Mouse (Mus musculus): ENCODE measurements around the gene Apba2.

The Apba2 gene

DNA sequence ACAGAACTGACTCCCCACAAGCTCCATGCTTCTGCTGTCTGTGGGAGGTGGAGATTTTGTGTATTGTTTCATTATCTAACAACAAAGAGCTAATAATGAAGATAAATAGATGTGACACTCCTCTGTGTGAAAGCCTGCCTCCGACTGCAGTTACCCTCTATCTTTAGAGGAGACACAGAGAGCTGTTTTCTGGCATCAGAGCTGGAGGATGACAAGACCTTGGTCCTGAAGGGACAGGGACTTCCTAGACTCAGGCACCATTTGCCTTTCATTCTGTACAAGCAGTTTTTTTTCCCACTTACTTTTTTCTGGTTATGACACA is 20.9 kb downstream of the Apba2 start:
- DNase-seq (ENCODE audit: extremely low read depth, low read depth, low spot score): no peak

DNA sequence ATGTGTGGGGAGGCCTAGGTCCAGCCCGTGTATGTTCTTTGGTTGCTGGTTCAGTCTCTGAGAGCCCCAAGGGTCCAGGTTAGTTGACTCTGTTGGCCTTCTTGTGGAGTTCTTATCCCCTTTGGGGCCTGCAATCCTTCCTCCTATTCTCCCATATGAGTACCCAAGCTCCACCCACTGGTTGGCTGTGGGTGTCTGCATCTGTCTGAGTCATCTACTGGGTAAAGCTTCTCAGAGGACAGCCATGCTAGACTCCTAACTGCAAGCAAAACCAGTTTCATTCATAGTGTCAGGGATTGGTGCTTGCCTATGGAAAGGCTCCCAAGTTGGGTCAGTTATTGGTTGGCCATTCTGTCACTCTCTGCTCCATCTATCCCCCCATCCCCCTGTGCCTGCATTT is 29.8 kb downstream of the Apba2 start:
- no peak for DNase-seq (ENCODE audit: extremely low read depth, low read depth, low spot score)

DNA sequence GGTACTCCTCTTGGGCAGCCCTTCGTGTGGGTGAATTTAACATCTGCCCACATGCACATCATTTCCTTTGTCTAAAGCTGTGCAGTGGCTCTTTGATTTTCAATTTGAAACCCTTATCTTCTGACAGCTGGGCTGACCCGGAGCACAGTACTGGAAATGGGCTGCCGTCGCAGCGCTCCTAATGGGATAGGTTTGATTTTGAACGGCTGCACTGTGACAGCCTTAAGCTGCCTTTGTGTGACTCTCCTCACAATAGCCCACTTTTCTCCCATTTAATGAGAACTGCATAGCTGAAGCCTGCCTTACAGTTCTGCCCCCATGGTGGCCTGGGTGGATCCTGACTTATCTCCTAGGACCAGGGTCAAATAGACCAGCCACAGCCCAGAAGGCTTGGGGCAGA is 31.9 kb downstream of the Apba2 start:
- no peak for DNase-seq (ENCODE audit: extremely low read depth, low read depth, low spot score)

DNA sequence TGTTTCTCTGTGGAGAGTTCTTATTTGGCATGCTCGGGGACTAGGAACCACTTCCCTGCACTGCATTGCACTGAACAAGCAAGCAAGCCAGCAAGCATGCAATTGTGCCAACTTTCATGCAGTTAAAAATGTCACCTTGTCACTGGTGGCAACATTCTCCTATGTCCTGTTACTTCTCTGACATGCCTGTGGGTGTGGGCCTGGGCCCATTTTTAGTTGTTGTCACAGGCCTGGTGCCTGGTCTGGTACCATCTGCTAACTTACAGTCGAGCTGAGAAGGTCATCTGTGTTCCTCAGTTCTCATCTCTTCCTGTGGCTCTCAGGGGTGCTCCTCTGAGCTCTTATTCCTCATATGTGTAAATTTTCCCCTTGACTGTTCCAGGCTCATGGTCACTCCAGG is 33.8 kb downstream of the Apba2 start:
- DNase-seq (ENCODE audit: extremely low read depth, low read depth, low spot score): no peak

DNA sequence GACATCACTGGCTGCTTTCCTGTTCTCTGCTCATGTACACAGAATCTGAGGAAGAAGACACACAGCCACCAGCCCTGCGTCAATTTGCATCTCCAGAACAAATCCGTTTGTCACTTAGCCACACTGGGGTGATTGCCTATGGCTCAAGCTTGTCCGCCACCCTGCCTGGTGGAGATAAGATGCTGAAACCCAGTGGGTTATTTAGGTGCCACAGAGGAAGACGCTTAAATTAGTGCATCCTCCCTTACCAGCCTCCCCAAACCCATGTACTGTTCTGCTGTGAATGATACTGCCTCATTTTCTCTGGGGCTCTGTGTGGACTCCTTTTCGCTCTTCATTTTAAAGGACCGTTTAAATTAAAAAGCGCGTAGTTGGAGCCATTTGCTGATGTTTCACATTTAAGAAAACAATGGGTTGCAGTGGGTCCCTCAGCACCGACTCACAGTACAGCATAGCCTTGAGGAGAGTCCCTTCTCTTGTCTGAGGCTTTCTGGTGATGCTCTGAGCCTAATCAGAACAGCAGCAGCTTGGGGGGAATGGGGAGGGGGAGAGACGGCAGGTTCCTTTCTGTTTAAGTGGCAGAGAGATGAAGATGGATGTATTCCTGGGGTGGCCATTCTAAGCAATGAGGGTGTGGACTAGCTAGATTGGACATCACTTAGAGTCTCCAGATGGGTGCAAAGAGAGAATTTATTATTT is 38.1 kb downstream of the Apba2 start:
- DNase-seq (ENCODE audit: extremely low read depth, low read depth, low spot score): no peak

DNA sequence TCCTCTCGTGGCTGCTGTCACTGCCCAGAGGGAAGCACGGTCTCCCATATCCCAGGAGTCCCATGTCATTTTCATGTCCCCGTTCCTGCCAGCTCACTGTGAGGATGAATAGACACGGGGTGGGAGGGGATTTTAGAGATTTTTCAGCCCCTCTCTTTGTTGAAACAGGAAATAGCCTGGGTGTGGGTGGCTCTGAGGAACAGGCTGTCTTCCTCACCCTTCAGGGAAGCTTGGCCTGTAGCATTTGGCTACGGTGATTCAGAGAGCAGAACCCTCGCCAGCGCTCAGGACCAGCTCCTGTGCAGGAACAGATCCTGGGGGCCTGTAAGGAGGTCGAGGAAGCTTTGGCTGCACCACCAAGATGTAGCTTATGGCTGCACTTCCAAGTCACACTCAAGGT is 45.3 kb downstream of the Apba2 start:
- DNase-seq (ENCODE audit: extremely low read depth, low read depth, low spot score): no peak

DNA sequence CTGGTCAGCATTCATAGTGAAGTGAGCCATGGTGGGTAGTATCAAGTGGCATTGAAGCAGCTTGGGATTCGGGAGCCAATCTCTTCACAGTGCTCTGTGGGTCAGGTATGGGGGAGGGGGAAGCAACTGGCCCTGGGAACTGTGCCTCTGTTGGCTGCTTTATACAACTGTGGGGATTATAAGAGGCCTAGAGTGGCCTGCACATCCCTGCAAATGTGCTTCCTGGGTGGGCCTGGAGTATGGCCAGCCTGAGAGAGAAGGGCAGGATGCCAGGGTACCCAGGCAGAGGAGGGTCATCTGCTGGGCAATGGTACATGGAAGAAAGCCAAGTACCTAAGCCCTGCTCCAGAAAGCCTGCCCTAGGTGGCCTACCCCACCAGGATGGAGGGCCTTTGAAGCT is 49.4 kb downstream of the Apba2 start:
- no peak for DNase-seq (ENCODE audit: extremely low read depth, low read depth, low spot score)

DNA sequence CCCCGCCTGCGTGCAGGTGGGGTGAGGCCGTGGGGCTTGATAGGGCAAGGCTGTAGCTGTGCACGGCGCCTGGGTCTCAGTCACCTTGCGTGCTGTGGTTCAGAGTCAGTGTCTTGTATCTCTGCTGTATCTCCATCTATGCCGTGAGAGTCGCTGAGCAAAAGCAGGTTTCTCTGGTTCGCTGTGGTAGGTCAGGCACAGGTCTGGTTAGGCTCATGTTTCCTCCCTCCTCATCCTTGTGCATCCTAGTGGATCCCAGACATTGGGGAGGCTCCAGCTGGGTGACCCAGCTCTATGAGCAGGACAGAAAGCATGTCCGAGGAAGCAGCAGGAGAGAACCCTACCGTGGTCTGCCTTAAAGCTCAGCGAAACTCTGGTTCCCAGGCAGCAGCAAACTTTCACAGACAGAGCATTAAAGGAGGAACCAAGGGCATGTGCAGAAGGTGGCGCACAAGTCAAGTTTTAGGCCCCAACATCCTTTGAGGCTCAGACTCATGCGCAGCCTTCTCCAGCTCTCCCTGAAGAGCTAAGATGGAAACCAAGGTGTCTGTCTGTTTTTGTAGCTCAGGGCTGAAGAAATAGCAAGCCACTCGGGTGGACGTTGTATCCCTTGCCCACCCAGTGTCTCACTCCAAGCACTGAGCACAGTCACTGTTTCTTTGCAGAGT is 51.2 kb downstream of the Apba2 start:
- DNase-seq (ENCODE audit: extremely low read depth, low read depth, low spot score): no peak

DNA sequence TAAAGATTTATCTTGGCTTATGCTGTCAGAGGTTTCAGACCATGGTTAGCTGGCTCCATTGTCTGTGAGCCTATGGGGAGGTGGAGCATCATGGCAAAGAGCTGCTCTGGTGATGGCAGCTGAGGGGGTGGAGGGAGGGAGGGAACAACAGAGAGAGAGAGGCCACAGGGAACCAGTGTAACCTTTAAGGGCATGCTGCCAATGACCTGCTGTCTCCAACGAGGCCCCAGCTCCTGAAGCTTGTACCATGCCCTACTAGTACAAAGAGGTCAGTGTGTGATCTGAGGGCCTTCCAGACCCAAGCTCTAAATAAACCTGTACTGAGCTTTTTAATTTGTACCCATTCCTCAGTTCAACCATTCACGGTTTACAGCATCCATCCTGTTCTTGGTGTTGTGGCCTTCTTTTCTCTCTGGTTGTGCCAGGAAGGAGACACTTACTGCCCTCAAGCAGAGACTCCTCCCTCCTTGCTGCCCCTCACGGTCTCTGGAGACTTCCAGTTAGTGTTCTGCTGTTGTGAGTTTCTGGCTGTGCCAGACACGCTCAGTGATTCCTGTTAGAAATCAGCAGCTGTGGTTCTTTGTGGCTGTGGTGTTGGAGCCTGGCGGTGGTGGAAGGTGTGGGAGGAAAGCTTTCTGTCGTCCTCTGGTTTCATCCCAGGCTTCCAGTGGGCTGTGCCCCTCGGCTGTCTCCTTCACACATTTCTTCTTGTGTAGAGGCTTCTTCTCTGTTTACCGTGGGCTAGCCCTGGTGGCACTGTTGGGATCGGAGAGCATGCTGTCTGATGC is 60.4 kb downstream of the Apba2 start:
- no peak for DNase-seq (ENCODE audit: extremely low read depth, low read depth, low spot score)

DNA sequence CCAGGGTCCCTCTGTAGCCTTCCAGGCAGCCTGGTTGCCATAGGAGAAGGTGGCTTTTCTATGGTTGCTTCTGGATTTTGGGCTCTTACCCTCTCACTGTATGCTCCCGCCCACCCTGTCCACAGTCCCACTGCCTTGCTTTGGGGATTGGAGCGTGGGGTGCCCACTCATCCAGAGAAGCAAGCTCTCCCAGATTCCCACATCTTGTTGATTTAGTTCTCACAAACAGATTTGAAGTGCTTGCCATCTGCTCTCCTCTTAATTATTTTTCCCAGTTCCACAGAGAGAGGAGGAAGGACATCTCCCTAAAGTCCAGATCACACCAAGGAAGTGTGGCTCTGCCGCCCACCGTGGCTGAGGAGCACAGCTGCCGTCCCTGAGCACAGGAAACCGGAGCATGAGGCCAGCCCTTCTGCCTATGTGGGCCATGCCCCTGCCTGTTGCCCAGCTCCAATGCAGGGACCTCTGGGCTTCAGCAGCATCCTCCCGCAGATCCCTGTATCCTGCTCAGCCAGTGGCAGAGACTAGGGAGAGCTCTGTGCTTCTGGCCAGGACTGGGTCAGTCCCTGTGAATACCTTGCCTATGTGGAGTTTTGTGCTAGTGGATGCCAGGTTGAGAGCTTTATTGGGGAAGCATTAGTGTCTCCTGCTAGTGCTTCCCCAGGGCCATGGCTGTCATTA is 63.5 kb downstream of the Apba2 start:
- DNase-seq (ENCODE audit: extremely low read depth, low read depth, low spot score): no peak

DNA sequence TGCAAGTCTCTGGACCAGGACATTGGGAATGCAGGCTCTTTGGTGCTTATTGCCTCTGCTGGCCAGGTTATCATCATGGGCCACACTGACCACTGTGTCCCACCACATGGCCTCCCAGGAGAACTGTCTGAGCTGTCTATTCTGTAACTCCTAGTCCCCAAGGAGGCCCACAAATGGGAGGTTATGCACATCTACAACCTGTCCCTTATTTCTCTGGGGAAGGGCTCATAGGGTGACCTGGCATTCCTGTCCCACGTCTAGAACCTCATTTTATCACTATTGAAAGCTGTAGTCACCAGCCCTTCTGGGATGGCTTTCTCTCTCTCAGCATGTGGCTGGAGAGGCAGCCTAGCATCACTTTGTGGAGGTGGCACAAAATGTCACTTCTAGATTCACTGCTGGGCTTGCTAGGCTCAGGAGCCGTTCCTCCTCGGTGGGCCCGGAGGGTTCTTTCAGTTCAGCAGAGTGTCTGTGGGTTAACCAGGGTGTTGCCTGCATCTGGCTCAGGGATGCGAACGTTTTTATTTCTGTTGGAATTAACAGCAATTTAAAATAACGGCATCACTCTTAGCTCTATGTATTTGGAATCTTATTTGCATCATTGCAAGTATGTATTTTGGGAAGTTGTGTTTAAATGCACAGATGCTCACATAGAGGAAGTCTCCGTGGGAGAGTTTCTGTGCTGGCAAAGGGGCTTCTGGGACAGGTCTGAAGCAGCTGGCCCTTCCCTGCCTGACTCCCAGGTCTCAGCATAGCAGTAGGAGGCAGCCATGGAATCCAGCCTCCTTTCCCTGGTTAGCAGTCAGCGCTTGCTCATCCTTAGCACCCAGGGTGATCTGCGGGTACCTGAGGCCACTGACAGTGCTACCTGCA is 65.1 kb downstream of the Apba2 start:
- no peak for DNase-seq (ENCODE audit: extremely low read depth, low read depth, low spot score)

DNA sequence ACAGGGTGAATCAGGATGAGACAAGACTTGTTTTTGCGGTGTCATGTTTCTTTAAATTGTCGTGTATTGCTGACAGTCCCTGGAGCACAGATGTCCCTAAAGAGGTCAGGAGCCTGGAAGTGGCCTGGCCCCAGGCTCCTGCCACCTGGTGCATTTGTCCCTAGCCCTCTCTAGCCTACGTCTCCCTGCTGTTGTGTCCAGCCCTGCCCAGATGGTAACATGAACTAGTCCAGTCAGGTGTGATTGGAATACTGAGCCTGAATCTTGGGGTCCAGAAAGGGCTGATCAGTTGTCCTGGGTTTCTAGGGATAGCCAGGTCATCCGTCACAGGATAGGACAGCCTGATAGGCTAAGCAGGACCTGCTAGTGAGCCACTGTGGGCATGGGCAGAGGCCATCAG is 67.2 kb downstream of the Apba2 start:
- DNase-seq (ENCODE audit: extremely low read depth, low read depth, low spot score): no peak

DNA sequence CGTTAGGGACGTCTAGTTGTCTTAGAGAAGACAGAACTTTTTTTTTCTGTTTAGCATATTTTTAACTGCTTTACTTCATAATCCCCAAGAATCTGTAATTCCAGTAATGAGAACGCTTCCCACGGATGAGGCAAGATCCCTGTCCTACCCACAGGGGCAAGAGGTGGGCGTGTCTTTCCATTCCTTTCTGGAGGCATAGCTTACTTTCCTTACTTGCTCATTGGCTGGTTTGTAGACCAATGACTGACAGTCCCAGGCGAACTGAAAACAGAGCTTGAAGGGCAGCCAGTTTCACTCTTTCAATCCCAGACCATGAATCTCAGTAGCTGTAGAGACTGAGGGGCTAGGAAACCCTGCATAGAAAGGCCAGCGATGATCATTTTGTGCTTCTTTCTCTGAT is 68.2 kb downstream of the Apba2 start:
- no peak for DNase-seq (ENCODE audit: extremely low read depth, low read depth, low spot score)

DNA sequence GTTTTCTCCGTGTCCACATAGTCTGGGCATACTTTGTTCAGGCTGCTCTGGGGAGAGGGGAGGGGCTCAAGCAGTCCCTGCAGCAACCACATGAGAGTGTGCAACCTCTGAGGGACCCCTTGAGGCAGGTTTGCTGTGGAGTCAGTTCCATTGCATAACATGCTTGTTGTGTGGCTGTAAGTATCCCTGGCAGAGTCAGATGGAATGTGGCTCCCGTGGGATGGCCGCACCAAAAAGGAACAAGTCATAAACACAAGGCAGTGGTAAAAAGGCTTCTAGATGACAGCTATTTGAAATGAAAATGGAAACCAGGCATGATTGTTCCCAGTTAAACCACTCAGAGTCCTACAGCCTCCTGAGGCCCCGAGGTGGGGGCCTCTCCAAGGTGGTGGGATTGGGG is 69.4 kb downstream of the Apba2 start:
- no peak for DNase-seq (ENCODE audit: extremely low read depth, low read depth, low spot score)

DNA sequence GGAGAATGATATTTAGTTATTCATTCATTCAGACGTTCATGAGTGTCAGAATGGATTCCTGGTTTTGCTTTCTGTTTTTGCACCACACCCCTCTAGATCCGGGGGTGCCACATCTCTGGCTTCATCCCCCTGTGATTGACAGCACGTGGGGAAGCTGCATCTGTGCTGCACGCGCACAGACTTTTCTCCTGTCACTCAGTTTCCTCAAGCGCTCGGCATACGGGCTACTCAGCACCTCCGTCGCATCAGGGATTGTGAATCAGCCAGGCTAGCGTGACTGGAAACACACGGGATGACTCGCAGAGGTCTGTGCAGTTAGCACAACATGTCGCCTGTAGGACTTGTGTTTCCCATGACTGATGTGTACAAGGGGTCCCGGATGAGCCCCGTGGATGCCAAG is 72.6 kb downstream of the Apba2 start:
- DNase-seq (ENCODE audit: extremely low read depth, low read depth, low spot score): no peak

DNA sequence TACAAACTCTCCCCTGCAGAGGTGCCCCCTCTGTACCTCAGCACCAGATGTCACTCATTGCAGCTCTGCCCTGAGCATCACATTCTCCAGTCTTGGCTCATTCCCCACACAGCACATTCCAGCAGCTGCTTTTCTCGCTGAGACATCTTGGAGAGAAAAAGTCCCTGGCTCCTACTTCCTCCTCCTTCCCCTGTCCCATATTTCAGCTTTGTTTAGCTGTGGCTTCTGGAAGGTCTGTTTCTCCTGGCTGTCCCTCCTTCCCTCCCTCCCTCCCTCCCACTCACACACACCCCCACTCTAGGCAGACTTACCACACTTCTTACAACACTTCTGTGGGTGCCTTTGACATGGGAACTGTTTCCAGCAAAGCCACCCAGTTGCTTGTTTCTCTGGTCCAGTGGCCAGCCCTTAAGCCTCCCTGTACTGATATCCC is 75.0 kb downstream of the Apba2 start:
- DNase-seq (ENCODE audit: extremely low read depth, low read depth, low spot score): no peak

DNA sequence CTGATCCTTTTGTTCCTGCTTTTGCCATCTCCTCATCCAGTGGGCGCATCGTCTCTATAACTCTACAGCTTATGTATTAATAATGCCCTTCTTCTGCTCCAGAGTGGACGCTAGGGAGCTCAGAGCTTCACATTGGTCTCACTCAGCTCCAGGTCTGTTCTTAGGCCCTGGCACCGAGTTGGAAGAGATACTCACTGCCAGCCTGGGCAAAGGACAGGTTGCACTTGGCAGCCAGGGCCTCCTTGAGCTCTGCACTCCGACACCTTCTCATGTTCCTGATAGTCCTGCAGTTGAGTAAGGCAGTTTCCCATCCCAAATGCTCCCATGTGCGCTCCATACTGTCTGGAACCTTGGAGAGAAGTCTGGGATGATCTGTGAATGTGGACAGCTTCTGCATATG is 76.7 kb downstream of the Apba2 start:
- DNase-seq (ENCODE audit: extremely low read depth, low read depth, low spot score): no peak

DNA sequence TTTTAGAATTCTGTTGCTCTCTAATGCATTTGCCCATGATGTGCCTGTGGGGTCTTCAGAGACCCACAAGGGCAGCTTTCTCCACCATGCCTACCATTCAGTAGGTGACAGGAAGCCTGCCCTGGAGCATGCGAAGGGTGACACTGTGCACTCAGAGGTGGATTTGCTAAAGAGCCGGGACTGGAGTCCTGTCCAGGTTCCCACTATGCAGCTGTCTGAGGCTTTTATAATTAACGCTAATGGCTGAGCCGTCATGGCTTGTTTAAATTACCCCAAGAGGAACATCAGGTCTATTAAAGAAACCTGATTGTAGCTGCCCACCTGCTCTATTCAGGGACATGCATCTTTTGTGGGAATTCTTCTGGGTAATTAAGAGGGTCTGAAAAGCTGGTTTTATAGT is 78.4 kb downstream of the Apba2 start:
- DNase-seq (ENCODE audit: extremely low read depth, low read depth, low spot score): no peak

DNA sequence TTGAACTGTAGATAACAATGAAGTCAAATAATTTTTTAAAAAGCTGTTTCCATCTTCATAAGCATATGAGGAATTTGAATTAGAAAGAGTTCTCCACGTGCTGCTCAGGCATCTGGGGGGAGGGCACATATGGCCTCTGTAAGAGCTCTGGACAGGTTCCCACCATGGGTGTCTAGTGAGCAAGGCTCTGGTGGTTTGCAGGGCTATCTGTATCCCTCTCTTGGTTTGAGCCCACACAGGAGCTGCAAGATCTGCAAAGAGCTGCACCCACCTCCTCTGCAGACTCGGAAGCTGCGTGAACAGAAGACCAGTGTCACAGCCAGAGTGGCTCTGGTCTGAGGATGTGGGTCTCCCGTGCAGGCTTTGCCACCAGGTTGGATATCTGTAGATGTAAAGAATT is 78.8 kb downstream of the Apba2 start:
- no peak for DNase-seq (ENCODE audit: extremely low read depth, low read depth, low spot score)

DNA sequence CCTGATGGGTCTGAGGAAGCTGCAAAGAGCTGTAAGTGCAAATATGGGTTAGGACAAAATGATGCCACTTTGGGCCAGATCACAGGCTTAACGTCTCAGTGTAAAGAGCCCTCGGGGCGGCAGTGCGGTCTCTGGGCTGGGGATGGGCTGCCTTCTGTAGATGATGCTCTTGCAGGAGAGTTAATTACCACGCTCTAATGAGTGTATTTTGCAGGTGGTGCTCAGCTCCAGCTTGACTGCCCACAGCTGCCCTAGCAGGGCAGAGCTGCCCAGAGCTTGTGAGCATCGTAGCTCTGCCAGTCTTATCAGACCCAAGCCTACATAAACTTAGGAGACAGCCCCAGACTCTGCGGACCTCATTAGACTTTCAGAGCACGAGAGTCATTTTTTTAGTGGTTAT is 80.9 kb downstream of the Apba2 start:
- DNase-seq (ENCODE audit: extremely low read depth, low read depth, low spot score): no peak

DNA sequence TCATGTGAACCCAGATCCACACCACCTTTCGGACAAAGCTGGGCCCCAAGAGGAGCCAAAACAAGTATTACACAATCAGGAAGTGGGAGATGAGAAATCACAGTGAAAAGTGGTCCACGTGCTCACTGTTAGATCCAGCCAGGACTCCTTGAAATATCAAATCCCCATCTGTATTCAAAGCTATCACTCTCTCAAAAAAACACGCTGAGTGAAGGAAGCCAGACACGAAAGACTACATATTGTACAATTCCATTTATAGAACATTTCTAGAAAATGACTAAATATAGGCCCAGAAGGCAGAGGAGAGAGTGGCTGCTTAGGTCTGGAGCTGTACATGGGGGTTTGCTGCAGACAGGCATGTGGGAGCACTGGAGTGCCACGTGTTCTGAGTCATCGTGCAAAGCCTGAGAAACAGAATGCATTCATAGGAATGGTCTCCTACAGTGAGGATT is 82.2 kb downstream of the Apba2 start:
- no peak for DNase-seq (ENCODE audit: extremely low read depth, low read depth, low spot score)

All from fat pad, adult 2 months (tissue).